Mouse (Mus musculus) heart, adult 18-20 months (tissue): ENCODE results near the gene Dgkz. TPM values are rescaled to one million over a fixed set of nuclear protein-coding genes. Genes with fewer than 3 reads are reported as not detected.

ENCODE experiments used
- DNase-seq, 2 experiments: peaks; one replicate each; pipeline ENCODE4 v3.0.0; 2021 to 2022; ENCODE audit warnings: mixed read lengths in 1 of 2
- microRNA-seq, 2 experiments: library from miRNA; unstranded; fragments of <30 nt; microRNA quantifications; one replicate each; pipeline ENCODE4 v1.2.0; 2022
- total RNA-seq, 2 experiments: library from RNA; stranded (reverse); gene quantifications; 2 replicates each; pipeline ENCODE4 v1.2.3; 2021

The Dgkz gene
- total RNA-seq, 2 experiments from 2014 or later, result 33.8 to 35.9 TPM

DNA sequence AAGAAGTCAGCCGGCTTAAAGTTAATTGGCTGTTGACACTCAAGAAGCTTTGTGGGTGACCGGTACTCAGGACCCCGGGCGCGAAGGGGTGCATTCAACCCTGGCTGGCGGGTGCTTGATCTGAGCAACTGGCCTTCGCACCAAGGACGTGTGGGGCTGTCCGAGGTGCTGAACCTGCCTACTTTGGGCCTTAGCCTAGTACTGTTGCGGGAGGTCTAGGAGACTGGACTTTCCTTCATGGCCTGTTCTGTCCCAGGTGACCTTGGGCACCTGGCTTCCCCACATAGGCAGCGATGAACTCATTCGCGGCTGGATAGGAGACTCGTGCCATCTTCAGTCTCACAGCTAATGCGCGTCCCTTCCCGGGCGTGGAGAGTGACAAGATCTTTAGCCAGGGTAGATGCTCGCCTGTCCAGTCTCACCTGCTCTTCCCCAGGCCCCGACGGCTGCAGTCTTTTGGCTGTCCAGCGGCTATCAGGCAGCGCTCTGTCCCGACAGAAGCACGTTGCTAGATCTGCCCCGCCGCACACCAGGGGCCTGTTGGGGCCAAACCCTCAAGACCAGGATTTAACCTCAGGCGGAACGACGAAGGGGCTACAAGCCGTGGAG, 54.4 kb downstream of the Dgkz start:
- peak; percentile 63 to 86 for DNase-seq

DNA sequence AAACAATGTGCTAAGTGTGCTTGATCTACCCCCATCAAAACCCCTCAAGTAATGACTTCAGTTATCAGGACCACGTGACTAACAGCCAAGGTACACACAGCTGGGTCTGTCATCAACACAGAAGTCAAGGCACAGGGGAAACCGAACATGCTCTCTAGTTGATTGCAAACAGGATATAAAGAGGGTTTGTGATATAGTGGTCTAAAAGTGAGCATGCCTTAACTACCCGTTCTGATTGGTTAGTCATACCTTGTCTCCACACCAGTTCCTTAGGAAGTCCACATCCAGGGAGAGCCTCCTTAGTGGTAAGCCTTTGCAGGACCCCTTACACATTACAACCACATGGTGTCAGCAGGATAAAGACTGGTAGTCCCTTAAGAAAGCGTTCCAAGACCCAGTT, 55.5 kb downstream of the Dgkz start:
- DNase-seq, result no peak

GRCm38 (mm10) chr2:91917096-91917495, 58.6 kb downstream of the Dgkz start:
- DNase-seq, result no peak

GRCm38 (mm10) chr2:91916346-91916977, 59.2 kb downstream of the Dgkz start:
- no peak for DNase-seq

GRCm38 (mm10) chr2:91913328-91914110, 62.1 kb downstream of the Dgkz start:
- no peak for DNase-seq

GRCm38 (mm10) chr2:91912616-91913015, 63.0 kb downstream of the Dgkz start:
- no peak for DNase-seq

DNA sequence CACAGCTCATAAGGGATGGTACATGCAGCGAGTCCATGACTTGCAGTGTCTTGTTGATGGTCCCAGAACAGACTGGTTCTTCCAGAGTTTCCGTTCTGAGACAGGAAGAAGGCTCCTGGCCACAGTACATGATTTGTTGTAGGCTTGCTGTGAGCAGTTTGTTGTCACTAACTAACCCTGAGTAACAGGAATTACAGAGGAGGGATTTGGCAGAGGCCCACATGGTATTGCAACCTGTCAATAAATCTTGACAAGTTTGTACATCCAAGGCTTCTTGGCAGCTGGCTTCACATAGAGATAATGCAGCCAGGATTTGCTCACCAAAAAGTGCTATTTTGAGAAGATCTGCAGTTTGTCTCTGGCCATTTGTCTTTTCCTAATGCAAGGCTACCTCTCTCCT, 69.5 kb downstream of the Dgkz start:
- DNase-seq, result no peak

DNA sequence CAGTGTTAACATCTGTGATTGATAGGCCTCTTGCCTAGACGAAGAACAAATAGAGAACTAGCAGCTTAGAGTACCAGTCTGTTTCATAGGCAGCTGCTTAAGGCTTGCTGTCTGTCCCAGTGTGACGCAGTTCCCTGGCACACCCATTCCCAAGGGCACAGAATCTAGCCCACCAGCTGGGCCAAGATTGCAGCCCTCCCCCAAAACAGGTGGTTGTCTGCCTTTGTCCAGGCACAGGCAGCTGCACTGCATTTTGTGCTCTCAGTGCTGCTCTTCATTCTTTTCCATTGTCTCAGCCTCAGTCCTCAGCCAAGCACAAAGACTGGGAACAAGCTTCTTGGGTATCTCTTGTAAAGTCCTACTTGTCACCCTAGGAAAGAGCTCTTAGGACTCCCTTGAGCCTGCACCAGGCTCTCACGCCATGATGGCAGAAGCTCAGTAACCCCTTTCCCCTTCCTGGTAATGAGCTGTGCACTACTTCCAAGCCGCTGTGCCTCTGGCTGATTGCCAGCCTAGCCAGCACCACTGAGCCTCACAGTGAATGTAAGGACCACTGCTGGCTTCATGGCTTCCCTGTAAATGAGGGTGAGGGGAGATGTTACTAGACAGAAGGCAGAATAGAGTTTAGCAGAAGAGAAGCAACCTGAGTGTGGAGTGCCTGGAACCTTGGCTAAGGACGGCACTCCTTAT, 70.9 kb downstream of the Dgkz start:
- DNase-seq, result no peak

GRCm38 (mm10) chr2:91903171-91903925, 72.3 kb downstream of the Dgkz start:
- DNase-seq, result no peak

GRCm38 (mm10) chr2:91902336-91902735, 73.3 kb downstream of the Dgkz start:
- DNase-seq, result no peak

- DNase-seq, result no peak
Measured at GRCm38 (mm10) chr2:91900431-91900830, 75.2 kb downstream of the Dgkz start.

GRCm38 (mm10) chr2:91899141-91899540, 76.5 kb downstream of the Dgkz start:
- DNase-seq, result no peak

DNA sequence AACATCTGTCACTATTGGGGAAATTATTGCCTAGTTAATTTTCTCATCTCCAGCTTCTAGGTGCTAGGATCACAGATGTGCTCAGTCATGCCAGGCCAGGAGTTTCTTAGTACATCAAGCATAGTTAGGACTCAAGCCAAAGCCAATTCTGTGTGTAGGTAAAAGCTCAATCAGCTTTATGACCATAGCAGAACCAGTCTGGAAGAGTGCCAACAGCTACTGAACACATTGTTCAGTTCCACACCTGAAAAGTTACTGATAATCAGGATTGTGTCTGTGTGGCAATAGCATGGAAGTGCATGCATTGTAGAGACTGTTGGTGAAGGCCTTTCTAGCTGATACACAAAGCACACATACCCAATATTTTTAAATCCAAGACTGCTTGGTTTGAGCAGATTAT, 77.7 kb downstream of the Dgkz start:
- no peak for DNase-seq

GRCm38 (mm10) chr2:91895401-91895800, 80.3 kb downstream of the Dgkz start:
- DNase-seq, result no peak

DNA sequence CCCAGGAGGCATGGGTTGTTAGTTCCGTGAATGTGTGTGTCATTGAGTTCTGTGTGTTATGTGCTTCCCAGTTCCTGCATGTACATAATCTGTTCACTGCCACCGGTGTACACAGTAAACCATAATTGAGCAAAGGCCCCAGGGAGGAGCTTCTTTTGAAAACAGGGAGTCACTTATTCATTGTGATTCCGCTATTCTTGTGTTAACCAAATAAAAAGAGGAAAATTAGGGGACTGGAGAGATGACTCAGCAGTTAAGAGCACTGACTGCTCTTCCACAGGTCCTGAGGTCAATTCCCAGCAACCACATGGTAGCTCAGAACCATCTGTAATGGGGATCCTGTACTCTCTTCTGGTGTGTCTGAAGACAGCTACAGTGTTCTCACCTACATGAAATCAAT, 80.9 kb downstream of the Dgkz start:
- DNase-seq, result no peak

DNA sequence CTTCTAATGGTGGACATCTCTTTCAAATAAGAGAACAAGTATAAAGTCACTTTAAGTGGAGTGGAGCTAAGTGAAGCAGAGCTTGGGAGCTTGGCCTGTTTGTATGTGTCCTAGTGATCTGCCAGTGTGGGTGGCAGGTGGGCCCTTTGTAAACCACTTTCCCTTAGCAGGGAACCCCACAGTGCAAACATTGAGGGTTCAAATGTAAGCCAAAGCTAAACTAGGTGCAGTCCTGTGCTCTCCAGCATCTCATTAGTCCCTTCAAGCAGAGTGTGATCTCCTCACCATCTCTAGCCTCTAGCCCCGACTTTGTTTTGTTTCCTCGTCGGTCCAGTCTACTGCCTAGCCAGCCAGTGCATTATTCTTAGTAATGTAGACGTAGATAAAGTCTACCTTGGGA, 91.0 kb downstream of the Dgkz start:
- DNase-seq, result no peak

GRCm38 (mm10) chr2:91883961-91884360, 91.7 kb downstream of the Dgkz start:
- DNase-seq, result no peak

Small RNA genes within 50 kb of the gene (microRNA-seq; reads per million reads assigned to microRNA genes)
- gene Mir6999, result 0.38 to 1.1 reads per million in 2 experiments

Other genes with a start within 250 kb of the Dgkz start
- 10 to 100 TPM; 14.5 to 16.6 TPM for gene Ambra1, start 245.7 kb downstream of the Dgkz start, total RNA-seq
- gene Chrm4, start 48.6 kb downstream of the Dgkz start, total RNA-seq, result not detected
- 1 to 10 TPM; 2.3 to 2.9 TPM for gene Mdk, start 43.6 kb downstream of the Dgkz start, total RNA-seq
- not detected for gene Gm9821, start 30.2 kb downstream of the Dgkz start, total RNA-seq
- 1 to 10 TPM; 4.3 to 6.5 TPM for gene Creb3l1, start 48.6 kb upstream of the Dgkz start, total RNA-seq
- 10 to 100 TPM; 23.8 to 25.3 TPM for gene Phf21a, start 117.3 kb upstream of the Dgkz start, total RNA-seq